Mouse (Mus musculus): ENCODE measurements around the gene Specc1l. TPM values are rescaled to one million over a fixed set of nuclear protein-coding genes. Genes with fewer than 3 reads are reported as not detected.

Specc1l gene
- polyA plus RNA-seq, 1 experiment: 23.1 TPM

DNA sequence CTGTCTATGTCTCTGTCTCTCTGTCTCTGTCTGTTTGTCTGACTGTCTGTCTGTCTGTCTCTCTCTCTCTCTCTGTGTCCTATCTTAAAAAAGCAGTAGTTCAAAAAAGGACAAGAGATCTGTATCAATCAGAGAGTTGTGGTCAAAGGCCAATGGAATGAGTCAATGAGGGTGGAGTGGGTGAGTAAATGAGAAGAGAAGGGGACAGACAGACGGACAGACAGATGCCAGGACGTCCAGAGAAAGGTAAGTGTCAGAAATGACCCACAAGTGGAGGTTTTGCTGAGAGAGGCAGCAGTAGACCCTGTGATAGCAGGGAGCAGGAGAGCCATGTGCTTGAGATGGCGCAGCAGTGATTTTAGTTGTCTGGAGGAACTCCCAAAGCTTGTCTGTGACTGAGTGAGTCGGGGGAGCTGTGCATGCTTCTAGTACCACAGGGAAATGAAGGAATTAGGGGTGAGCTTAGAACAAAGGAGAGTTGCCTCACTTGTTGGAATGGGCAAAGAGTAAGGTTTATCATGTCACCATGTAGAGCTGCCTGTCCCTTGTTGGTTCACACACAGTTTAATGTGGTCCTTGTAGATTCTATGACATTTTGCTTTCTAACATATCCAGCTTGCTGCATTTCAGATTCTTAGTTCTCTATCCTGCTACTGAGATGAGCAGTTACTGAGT is 10.2 kb downstream of the Specc1l start:
- no peak overlapping the region for H3K27ac ChIP-seq (ENCODE audit: insufficient read depth, low read length)
- no peak overlapping the region for H3K4me3 ChIP-seq (ENCODE audit: insufficient read depth, low read length)
- TF ChIP-seq CTCF (IDR thresholded peaks at IDR 0.05; ENCODE audit: extremely low read depth, insufficient read depth, low read length) (no peak), POLR2A (IDR thresholded peaks at IDR 0.05; ENCODE audit: extremely low read depth, insufficient read depth, low read length) (no peak)
- H3K4me1 ChIP-seq (ENCODE audit: control insufficient read depth, insufficient read depth, low read length): peaks cover 3% of the 10 kb centered on the region; the same call in 1 of the 2 replicates

DNA sequence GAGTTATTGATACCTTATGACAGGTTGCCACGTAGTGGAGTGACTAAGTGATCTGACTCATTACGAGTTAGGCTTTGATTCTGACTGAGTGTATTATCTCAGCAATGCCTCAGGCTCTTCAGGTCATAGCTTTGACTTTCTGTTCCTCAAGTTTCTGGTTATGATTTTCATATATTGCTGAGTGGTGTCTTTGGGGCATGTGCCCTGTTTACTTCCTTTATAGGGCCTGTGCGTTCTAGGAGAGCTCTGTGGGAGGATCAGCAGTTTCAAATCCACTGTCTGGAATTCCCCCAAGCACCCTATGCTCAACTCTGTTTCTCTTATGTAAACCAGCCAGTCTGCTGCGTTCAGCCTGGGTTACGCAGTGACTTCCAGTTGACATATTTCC is 10.7 kb downstream of the Specc1l start:
- Histone ChIP-seq H3K4me3 (ENCODE audit: insufficient read depth, low read length) (no peak overlapping the region), H3K4me1 (ENCODE audit: control insufficient read depth, insufficient read depth, low read length) (peaks cover 3% of the 10 kb centered on the region; the same call in 1 of the 2 replicates), H3K27ac (ENCODE audit: insufficient read depth, low read length) (no peak overlapping the region)
- TF ChIP-seq POLR2A (IDR thresholded peaks at IDR 0.05; ENCODE audit: extremely low read depth, insufficient read depth, low read length): no peak
- TF ChIP-seq CTCF (IDR thresholded peaks at IDR 0.05; ENCODE audit: extremely low read depth, insufficient read depth, low read length): no peak

DNA sequence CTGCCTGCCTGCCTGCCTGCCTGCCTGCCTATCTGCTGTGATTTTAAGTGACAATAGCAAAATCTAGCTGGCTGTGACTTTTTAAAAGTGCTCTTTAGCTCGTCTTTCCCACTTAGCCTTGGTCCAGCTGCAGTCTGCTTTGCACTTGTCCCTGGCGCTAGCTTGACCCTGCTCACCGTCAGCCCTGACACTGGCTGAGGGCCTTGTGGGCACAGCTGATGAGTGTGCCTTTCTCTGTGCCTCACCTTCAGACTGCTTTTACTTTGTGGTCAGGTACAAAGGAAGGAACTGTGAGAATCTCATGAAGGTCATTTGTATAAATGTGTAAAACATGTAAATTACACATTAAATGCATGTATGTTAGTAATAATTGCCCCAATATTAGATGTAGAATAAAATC is 12.3 kb downstream of the Specc1l start:
- no peak overlapping the region for H3K4me3 ChIP-seq (ENCODE audit: insufficient read depth, low read length)
- TF ChIP-seq CTCF (IDR thresholded peaks at IDR 0.05; ENCODE audit: extremely low read depth, insufficient read depth, low read length): no peak
- TF ChIP-seq POLR2A (IDR thresholded peaks at IDR 0.05; ENCODE audit: extremely low read depth, insufficient read depth, low read length): no peak
- H3K4me1 ChIP-seq (ENCODE audit: control insufficient read depth, insufficient read depth, low read length): peaks cover 3% of the 10 kb centered on the region; the same call in 1 of the 2 replicates
- no peak overlapping the region for H3K27ac ChIP-seq (ENCODE audit: insufficient read depth, low read length)

DNA sequence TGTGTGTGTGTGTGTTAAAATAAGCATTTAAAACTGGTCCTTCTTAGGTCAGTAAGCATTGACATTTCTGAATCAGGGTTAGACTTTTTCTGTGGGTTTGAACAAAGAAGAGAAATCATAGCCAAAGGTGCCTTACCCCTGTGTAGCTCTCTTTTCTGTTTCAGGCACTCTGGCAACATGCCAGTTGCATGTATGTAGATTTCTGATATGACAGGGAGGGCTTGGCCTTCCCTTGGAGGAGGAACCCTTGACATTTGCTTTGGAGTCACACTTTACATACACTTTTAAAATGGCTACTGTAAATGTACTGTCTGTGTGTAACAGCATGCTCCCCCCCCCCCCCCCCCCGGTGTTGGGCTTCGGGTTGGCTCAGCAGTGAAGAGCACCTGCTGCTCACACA is 12.8 kb downstream of the Specc1l start:
- no peak overlapping the region for H3K27ac ChIP-seq (ENCODE audit: insufficient read depth, low read length)
- TF ChIP-seq CTCF (IDR thresholded peaks at IDR 0.05; ENCODE audit: extremely low read depth, insufficient read depth, low read length) (no peak), POLR2A (IDR thresholded peaks at IDR 0.05; ENCODE audit: extremely low read depth, insufficient read depth, low read length) (no peak)
- H3K4me1 ChIP-seq (ENCODE audit: control insufficient read depth, insufficient read depth, low read length): peaks cover 3% of the 10 kb centered on the region; the same call in 1 of the 2 replicates
- H3K4me3 ChIP-seq (ENCODE audit: insufficient read depth, low read length): no peak overlapping the region

DNA sequence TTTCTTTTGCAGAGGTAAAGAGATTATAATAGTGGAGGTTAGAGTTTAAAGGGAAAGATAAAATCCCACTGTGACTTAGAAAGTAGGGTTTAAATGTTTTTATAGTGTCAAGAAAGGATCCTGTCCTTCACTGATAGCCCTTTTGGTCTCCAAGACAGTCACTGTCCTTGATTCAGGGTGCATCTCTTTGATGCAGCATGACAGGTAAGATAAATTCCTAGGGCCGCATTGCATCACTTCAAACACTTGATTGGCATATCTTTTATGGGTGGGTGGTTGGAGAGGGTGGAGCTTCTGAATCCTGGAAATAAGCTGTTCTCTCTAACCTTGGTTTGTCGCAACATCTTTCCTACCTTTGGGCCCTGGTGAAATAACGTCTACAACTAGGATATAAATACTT is 15.5 kb downstream of the Specc1l start:
- Histone ChIP-seq H3K4me3 (ENCODE audit: insufficient read depth, low read length) (no peak overlapping the region), H3K27ac (ENCODE audit: insufficient read depth, low read length) (no peak overlapping the region), H3K4me1 (ENCODE audit: control insufficient read depth, insufficient read depth, low read length) (peaks cover 1% of the 10 kb centered on the region; the same call in 1 of the 2 replicates)
- TF ChIP-seq POLR2A (IDR thresholded peaks at IDR 0.05; ENCODE audit: extremely low read depth, insufficient read depth, low read length) (no peak), CTCF (IDR thresholded peaks at IDR 0.05; ENCODE audit: extremely low read depth, insufficient read depth, low read length) (no peak)

DNA sequence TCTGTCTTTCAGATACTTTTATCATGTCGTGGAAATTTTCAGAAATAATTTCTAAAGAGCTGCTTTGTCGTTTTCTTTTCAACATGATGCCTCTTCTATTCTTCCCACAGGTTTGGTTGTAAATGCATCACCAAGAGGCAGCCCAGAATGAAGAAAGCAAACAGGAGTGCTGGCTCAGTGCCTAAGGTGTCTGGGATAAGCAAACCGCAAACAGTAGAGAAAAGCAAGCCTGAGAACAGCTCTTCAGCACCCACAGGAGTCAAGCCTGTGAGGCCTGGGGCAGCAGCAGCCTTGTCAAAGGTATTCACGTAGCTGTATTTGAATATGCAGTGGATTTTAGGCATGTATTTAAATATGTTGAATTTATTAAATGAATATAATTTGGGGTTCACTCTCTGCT is 18.7 kb downstream of the Specc1l start:
- Histone ChIP-seq H3K4me3 (ENCODE audit: insufficient read depth, low read length) (no peak overlapping the region), H3K4me1 (ENCODE audit: control insufficient read depth, insufficient read depth, low read length) (peaks cover 2% of the 10 kb centered on the region; the same call in 1 of the 2 replicates), H3K27ac (ENCODE audit: insufficient read depth, low read length) (no peak overlapping the region)
- TF ChIP-seq POLR2A (IDR thresholded peaks at IDR 0.05; ENCODE audit: extremely low read depth, insufficient read depth, low read length) (no peak), CTCF (IDR thresholded peaks at IDR 0.05; ENCODE audit: extremely low read depth, insufficient read depth, low read length) (no peak)

DNA sequence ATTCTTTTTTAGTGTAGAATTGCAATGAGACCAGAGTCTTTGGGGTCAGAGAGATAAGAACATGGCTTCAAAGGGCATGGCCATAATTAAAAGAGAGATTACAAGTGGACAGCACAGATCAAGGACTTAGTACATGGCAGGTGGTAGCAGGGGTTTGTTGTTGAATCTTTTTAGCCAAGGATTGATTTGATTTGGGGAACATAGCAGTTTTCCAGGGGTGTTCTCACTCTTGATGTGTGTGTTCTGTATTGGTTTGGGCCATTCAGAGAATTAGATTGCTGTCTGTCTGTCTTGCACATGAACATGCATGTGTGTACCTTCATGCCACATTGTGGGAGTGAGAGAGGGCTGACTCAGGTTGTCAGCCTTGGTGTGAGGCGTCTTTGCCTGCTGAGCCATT is 20.0 kb downstream of the Specc1l start:
- H3K4me3 ChIP-seq (ENCODE audit: insufficient read depth, low read length): no peak overlapping the region
- H3K27ac ChIP-seq (ENCODE audit: insufficient read depth, low read length): no peak overlapping the region
- H3K4me1 ChIP-seq (ENCODE audit: control insufficient read depth, insufficient read depth, low read length): peaks cover 2% of the 10 kb centered on the region; the same call in 1 of the 2 replicates
- TF ChIP-seq POLR2A (IDR thresholded peaks at IDR 0.05; ENCODE audit: extremely low read depth, insufficient read depth, low read length) (no peak), CTCF (IDR thresholded peaks at IDR 0.05; ENCODE audit: extremely low read depth, insufficient read depth, low read length) (no peak)

DNA sequence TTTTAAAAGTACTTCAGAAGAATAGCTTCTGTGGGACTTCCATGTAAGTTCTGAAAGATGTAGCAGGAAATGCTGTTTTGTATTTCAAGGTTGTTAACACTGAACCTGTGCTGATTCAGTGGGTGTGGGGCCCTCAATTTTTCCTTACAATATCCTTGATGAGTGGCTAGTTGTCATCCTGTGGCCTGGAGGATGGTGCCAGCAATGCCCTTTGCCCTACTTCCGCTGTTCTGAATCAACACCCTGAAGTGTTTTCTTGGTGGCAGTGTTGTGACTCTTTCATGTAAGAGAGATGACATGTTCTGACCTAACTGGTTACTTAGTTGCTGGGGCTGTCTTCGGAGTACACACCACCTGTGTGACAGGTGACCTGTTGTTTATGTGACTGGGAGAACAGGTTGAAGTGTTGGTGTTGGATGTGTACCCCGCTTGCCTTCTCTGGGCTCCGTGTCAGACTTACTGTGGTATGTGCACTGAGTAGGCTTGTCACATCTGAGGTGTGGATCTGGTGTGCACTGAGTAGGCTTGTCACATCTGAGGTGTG is 20.8 kb downstream of the Specc1l start:
- no peak overlapping the region for H3K4me3 ChIP-seq (ENCODE audit: insufficient read depth, low read length)
- TF ChIP-seq CTCF (IDR thresholded peaks at IDR 0.05; ENCODE audit: extremely low read depth, insufficient read depth, low read length) (no peak), POLR2A (IDR thresholded peaks at IDR 0.05; ENCODE audit: extremely low read depth, insufficient read depth, low read length) (no peak)
- peaks cover 2% of the 10 kb centered on the region; the same call in 1 of the 2 replicates for H3K4me1 ChIP-seq (ENCODE audit: control insufficient read depth, insufficient read depth, low read length)
- H3K27ac ChIP-seq (ENCODE audit: insufficient read depth, low read length): no peak overlapping the region

DNA sequence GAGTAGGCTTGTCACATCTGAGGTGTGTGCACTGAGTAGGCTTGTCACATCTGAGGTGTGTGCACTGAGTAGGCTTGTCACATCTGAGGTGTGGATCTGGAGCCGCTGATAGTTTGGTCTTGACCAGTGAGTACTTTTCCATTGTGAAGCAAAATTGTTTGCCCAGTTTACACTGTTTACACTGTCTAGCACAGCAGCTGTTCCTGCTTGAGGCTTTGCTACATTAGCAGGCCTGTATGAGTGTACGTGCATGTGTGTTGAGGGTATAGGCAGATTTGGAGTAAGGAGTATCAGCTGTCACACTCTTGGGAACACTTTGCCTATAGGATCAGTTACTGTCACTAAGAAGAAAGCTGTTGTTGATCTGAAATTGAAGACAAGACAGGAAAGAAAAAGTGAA is 21.6 kb downstream of the Specc1l start:
- H3K27ac ChIP-seq (ENCODE audit: insufficient read depth, low read length): no peak overlapping the region
- TF ChIP-seq POLR2A (IDR thresholded peaks at IDR 0.05; ENCODE audit: extremely low read depth, insufficient read depth, low read length) (no peak), CTCF (IDR thresholded peaks at IDR 0.05; ENCODE audit: extremely low read depth, insufficient read depth, low read length) (no peak)
- no peak overlapping the region for H3K4me3 ChIP-seq (ENCODE audit: insufficient read depth, low read length)
- H3K4me1 ChIP-seq (ENCODE audit: control insufficient read depth, insufficient read depth, low read length): peaks cover 2% of the 10 kb centered on the region; the same call in 1 of the 2 replicates

DNA sequence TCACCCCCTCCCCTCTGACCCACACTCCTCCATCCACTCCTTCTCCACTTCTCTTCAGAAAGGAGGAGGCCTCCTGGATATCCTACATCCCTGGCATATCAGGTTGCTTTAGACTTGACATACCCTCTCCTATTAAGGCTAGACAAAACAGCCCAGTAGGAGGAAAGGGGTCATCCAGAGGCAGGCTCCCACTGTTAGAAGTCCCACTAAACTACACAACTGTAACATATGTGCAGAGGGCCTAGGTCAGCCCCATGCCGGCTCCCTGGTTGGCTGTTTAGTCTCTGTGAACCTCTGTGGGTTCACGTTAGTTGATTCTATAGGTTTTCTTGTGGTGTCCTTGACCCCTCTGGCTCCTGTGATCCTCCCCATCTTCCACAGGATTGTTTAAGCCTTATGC is 23.9 kb downstream of the Specc1l start:
- TF ChIP-seq POLR2A (IDR thresholded peaks at IDR 0.05; ENCODE audit: extremely low read depth, insufficient read depth, low read length) (no peak), CTCF (IDR thresholded peaks at IDR 0.05; ENCODE audit: extremely low read depth, insufficient read depth, low read length) (no peak)
- H3K27ac ChIP-seq (ENCODE audit: insufficient read depth, low read length): no peak overlapping the region
- no peak overlapping the region for H3K4me3 ChIP-seq (ENCODE audit: insufficient read depth, low read length)
- H3K4me1 ChIP-seq (ENCODE audit: control insufficient read depth, insufficient read depth, low read length): peaks cover 2% of the 10 kb centered on the region; the same call in 1 of the 2 replicates

Data from cortical plate, adult 2 months (tissue).